13 mouse cellular contexts compared by ENCODE assay signal in genomic region chr10:115241082-115241595, GRCm38 (mm10). TPM values are rescaled to one million over a fixed set of nuclear protein-coding genes. Genes with fewer than 3 reads are reported as not detected.
A peak's percentile ranks its signal among the peaks of the same experiment; 100 is the strongest.
DNase-seq lines count a peak whose midpoint lies in the region; ATAC-seq and TF ChIP-seq lines count a peak whose summit lies in the region.
"Had no signal": no experiment of that assay in that cellular context is flagged by ENCODE, and none has a peak within 500 bp of the region (broad histone marks: within the 10 kb centered on the region; RNA-seq: fewer than 3 reads in every experiment).

No protein-coding gene starts in this region.

- no peak overlapping the region for H3K27ac ChIP-seq in heart, adult 2 months
- no peak overlapping the region for H3K27ac ChIP-seq in heart, embryonic 10.5 days
- H3K27ac ChIP-seq in liver, embryonic 14.5 days = no peak overlapping the region
- H3K27ac ChIP-seq in thymus, adult 2 months (ENCODE audit: control insufficient read depth, insufficient read depth, low read length) = no peak overlapping the region
- H3K27ac ChIP-seq: lung, embryonic 15.5 days had no signal

- no peak overlapping the region for H3K9ac ChIP-seq in heart, adult 2 months (ENCODE audit: low read depth, low read length)
- H3K9ac ChIP-seq in liver, embryonic 14.5 days (replicated peaks) = no peak overlapping the region
- H3K9ac ChIP-seq: lung, embryonic 15.5 days had no signal

- intact Hi-C loops in heart, adult 2 months (cut with DNase I) = no loop called here
- intact Hi-C loops in gastrocnemius, postnatal 36 days (cut with DNase I) = no loop called here

- WGBS in heart, adult 2 months = 62% methylated on average over 8 of the region's 8 CpGs
- WGBS in heart, embryonic 10.5 days = 77% methylated on average over 8 of the region's 8 CpGs
- 64% methylated on average over 8 of the region's 8 CpGs for WGBS in liver, embryonic 14.5 days (ENCODE audit: insufficient replicate concordance)
- WGBS in thymus, adult 2 months = 89% methylated on average over 8 of the region's 8 CpGs

- peaks cover 5% of the 10 kb centered on the region; the same call in 1 of the 2 replicates for H3K79me2 ChIP-seq in heart, adult 2 months (replicated peaks; ENCODE audit: control insufficient read depth, insufficient read depth, low read length)

- TF ChIP-seq EP300 in heart, adult 2 months (IDR thresholded peaks at IDR 0.05; ENCODE audit: insufficient read depth, low read depth, low read length) = no peak
- no peak for TF ChIP-seq EP300 in liver, embryonic 14.5 days (IDR thresholded peaks at IDR 0.05; ENCODE audit: low read depth)

- peak; percentile 57 for TF ChIP-seq CTCF in heart, adult 2 months (IDR thresholded peaks at IDR 0.05)
- TF ChIP-seq CTCF in liver, embryonic 14.5 days (IDR thresholded peaks at IDR 0.05; ENCODE audit: low read depth) = peak; percentile 37
- no peak for TF ChIP-seq CTCF in thymus, adult 2 months (IDR thresholded peaks at IDR 0.05; ENCODE audit: borderline replicate concordance, control insufficient read depth, extremely low read depth, insufficient read depth, low read length, poor library complexity)

- no peak for ATAC-seq in liver, embryonic 14.5 days (ENCODE audit: insufficient read depth)
- peak; percentile 50 for ATAC-seq in megakaryocyte progenitor cell, adult 5-6 weeks (replicated peaks; ENCODE audit: poor library complexity)
- ATAC-seq: intestine, embryonic 16.5 days had no signal

- H3K4me2 ChIP-seq in liver, embryonic 14.5 days (ENCODE audit: low read depth) = no peak overlapping the region
- H3K4me2 ChIP-seq: lung, embryonic 15.5 days had no signal

- TF ChIP-seq POLR2A in heart, adult 2 months (IDR thresholded peaks at IDR 0.05; ENCODE audit: insufficient read depth, low read depth, low read length) = no peak
- TF ChIP-seq POLR2A in thymus, adult 2 months (IDR thresholded peaks at IDR 0.05; ENCODE audit: control insufficient read depth, extremely low read depth, insufficient read depth, low read length, poor library complexity) = no peak

- no peak overlapping the region for H3K4me3 ChIP-seq in heart, adult 2 months
- H3K4me3 ChIP-seq in heart, embryonic 10.5 days = no peak overlapping the region
- H3K4me3 ChIP-seq in liver, embryonic 14.5 days (ENCODE audit: insufficient read depth in 1 of 2, low read depth in 2 of 2, low read length in 2 of 2) = no peak overlapping the region
- no peak overlapping the region for H3K4me3 ChIP-seq in thymus, adult 2 months (ENCODE audit: control insufficient read depth, insufficient read depth, low read length)
- H3K4me3 ChIP-seq: lung, embryonic 15.5 days had no signal

- H3K4me1 ChIP-seq in heart, adult 2 months (ENCODE audit: control insufficient read depth, insufficient read depth, low read length) = no peaks in the 10 kb centered on the region
- H3K4me1 ChIP-seq in heart, embryonic 10.5 days = peaks cover 4% of the 10 kb centered on the region; the same call in 1 of the 2 replicates
- H3K4me1 ChIP-seq in liver, embryonic 14.5 days (replicated peaks; ENCODE audit: control insufficient read depth in 2 of 2, insufficient read depth in 2 of 2, low read length in 1 of 2) = peaks cover 10 to 24% of the 10 kb centered on the region in 2 experiments
- H3K4me1 ChIP-seq in thymus, adult 2 months (replicated peaks; ENCODE audit: control insufficient read depth, insufficient read depth, low read length) = peaks cover 2% of the 10 kb centered on the region; the same call in 1 of the 2 replicates

- no peaks in the 10 kb centered on the region for H3K27me3 ChIP-seq in heart, adult 2 months (ENCODE audit: control insufficient read depth, insufficient read depth, low read length)
- no peaks in the 10 kb centered on the region for H3K27me3 ChIP-seq in heart, embryonic 10.5 days (ENCODE audit: insufficient read depth, poor library complexity, severe bottlenecking)
- H3K27me3 ChIP-seq in liver, embryonic 14.5 days (ENCODE audit: control insufficient read depth, insufficient read depth, low read length) = no peaks in the 10 kb centered on the region
- no peaks in the 10 kb centered on the region for H3K27me3 ChIP-seq in thymus, adult 2 months (ENCODE audit: control insufficient read depth, insufficient read depth, low read length)
- H3K27me3 ChIP-seq: lung, embryonic 15.5 days had no signal

- no peak for DNase-seq in heart, adult 2 months
- DNase-seq in heart, embryonic 10.5 days (ENCODE audit: low spot score) = no peak
- no peak for DNase-seq in liver, embryonic 14.5 days (ENCODE audit: low read depth in 3 of 3, low spot score in 3 of 3)
- no peak for DNase-seq in liver
- DNase-seq in MN1 (ENCODE audit: low spot score) = peak; percentile 44
- no peak for DNase-seq in thymus, adult 2 months
- DNase-seq in gastrocnemius, postnatal 36 days = no peak
- DNase-seq: adrenal gland, postnatal 14 days; cerebellum, adult 9-11 months; thymus, postnatal 4 days had no signal

- H3K9me3 ChIP-seq in heart, embryonic 10.5 days = no peaks in the 10 kb centered on the region
- no peaks in the 10 kb centered on the region for H3K9me3 ChIP-seq in liver, embryonic 14.5 days (ENCODE audit: control insufficient read depth, low read length)
- H3K9me3 ChIP-seq: lung, embryonic 15.5 days had no signal

- no peaks in the 10 kb centered on the region; the same call in 1 of the 2 replicates for H3K36me3 ChIP-seq in heart, adult 2 months (ENCODE audit: control insufficient read depth, insufficient read depth, low read length)
- H3K36me3 ChIP-seq in heart, embryonic 10.5 days = peaks cover 29% of the 10 kb centered on the region
- no peaks in the 10 kb centered on the region; the same call in 1 of the 2 replicates for H3K36me3 ChIP-seq in liver, embryonic 14.5 days (replicated peaks; ENCODE audit: control insufficient read depth, insufficient read depth, low read depth)
- peaks cover 24% of the 10 kb centered on the region for H3K36me3 ChIP-seq in thymus, adult 2 months (ENCODE audit: control insufficient read depth, insufficient read depth, low read length)

RNA-seq across cellular contexts. Expression of gene Tbc1d15, which starts 10.1 kb away (rescaled TPM):
- total RNA-seq in heart, adult 2 months (2021) = 10 to 100 TPM; 42.7 to 56.9 TPM
- polyA plus RNA-seq in heart, adult 2 months (2012; rRNA removed) = 6.7 and 21.8 TPM in 2 replicates
- polyA plus RNA-seq in heart, embryonic 10.5 days (2016; fragmentation: Nextera tagmentation; extraction: Ambion mirVana) = 46.7 and 50.8 TPM in 2 replicates
- 7.8 and 12.2 TPM in 2 replicates for polyA plus RNA-seq in liver, embryonic 14.5 days (2012; rRNA removed)
- polyA plus RNA-seq in liver, embryonic 14.5 days (2014; fragmentation: Nextera tagmentation; extraction: Ambion mirVana) = 45.5 and 47.5 TPM in 2 replicates
- 73.8 and 83.1 TPM in 2 replicates for total RNA-seq in megakaryocyte progenitor cell, adult 5-6 weeks (2015)
- total RNA-seq in megakaryocyte progenitor cell, adult 5-6 weeks (2017) = 39.5 and 45.7 TPM in 2 replicates
- polyA plus RNA-seq in thymus, adult 2 months (2012; rRNA removed) = 7.0 and 8.7 TPM in 2 replicates
- 10 to 100 TPM; 34.4 to 46.7 TPM for total RNA-seq in gastrocnemius, postnatal 36 days (2021)

RNA-seq across cellular contexts. Expression of gene Tph2, which starts 56.3 kb away (rescaled TPM):
- not detected for total RNA-seq in heart, adult 2 months (2021)
- not detected in 2 replicates for polyA plus RNA-seq in heart, adult 2 months (2012; rRNA removed)
- polyA plus RNA-seq in heart, embryonic 10.5 days (2016; fragmentation: Nextera tagmentation; extraction: Ambion mirVana) = not detected in 2 replicates
- not detected in 2 replicates for polyA plus RNA-seq in liver, embryonic 14.5 days (2012; rRNA removed)
- not detected in 2 replicates for polyA plus RNA-seq in liver, embryonic 14.5 days (2014; fragmentation: Nextera tagmentation; extraction: Ambion mirVana)
- total RNA-seq in megakaryocyte progenitor cell, adult 5-6 weeks (2015) = not detected in 2 replicates
- not detected in 2 replicates for total RNA-seq in megakaryocyte progenitor cell, adult 5-6 weeks (2017)
- 0.08 TPM in 1 of 2 replicates, not detected in the other for polyA plus RNA-seq in thymus, adult 2 months (2012; rRNA removed)
- not detected for total RNA-seq in gastrocnemius, postnatal 36 days (2021)
- total RNA-seq: adrenal gland, postnatal 14 days had no signal
- polyA plus RNA-seq: intestine, embryonic 16.5 days had no signal
